Mouse (Mus musculus): Measurements from ENCODE around the gene Cxcl14.

The Cxcl14 gene

DNA sequence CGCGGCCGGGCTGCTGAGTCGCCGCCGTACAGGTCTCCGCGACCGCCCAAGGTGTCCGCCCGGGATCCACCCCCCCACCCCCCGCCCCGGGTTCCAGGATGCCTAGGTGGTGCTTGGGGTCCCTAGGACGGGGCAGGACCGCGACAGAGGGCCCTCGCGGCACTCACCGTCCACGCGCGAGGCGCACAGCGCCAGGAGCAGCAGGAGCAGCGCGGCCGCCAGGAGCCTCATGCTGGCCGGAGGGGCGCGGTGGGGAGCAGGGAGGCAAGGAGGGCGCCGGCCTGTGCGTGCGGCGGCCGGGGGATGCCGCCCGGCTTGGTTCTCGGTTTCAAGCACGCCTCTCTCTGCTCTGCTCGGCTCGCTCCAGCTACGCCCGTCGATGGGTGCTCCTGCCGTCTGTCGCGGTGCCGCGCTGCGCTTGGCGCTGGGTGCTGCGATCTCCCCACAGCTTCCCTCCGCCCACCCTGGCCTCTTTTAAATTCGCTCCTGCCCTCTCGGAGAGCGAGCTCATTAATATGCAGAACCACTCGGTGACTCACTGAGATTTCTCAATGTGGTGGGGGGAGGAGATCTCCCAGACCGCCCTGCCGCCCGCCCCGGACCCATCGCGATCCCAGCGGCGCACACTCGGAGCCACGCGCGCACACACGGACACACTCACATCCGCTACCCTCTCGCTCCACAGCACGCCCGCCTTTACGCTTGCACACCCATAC lies at the start of gene Cxcl14:
Cxcl14 (minus strand) TSS at position 609 of the 716 bp plus-strand sequence.
- peak; percentile 36 to 56 for DNase-seq (ENCODE audit: low spot score in 2 of 2)

DNA sequence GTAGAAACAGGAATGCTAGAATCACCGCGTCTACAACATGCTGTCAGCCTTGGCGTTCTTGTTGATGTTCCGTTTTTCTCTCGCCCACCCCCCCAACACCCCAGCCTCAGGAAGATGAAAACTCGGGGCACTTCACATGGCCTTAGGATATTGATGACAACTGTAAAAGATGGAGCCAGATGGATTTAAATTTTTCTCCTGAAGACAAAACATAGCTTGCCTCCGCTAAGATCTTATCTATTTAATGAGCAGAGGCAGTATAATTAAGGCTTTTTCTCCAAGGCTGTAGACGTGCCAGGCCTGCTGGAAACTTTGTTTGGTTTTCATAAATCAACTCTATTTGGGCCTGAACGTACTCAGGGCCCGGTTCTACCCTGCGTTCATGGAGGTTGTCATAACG lies 48.0 kb upstream of the Cxcl14 start:
- DNase-seq (ENCODE audit: low spot score in 2 of 2): no peak

DNA sequence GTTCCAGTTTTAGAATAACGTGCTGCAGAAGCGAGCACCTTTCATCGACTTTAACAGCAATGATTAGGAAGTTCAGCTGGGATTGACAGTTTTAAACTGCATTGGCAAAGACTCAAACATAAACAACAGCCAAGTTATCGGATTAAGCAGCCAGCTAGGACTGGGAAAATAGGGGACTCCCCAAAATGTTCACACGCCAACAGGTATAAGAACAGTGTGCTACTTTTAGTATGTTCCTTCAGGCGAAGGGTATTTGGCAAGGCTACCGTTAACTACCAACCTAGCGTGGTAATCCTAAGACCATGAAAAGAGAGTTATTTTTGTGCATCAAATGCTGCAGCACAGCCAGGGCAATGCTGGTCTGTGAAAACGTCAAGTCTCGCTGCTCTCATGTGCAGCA lies 46.1 kb upstream of the Cxcl14 start:
- no peak for DNase-seq (ENCODE audit: low spot score in 2 of 2)

DNA sequence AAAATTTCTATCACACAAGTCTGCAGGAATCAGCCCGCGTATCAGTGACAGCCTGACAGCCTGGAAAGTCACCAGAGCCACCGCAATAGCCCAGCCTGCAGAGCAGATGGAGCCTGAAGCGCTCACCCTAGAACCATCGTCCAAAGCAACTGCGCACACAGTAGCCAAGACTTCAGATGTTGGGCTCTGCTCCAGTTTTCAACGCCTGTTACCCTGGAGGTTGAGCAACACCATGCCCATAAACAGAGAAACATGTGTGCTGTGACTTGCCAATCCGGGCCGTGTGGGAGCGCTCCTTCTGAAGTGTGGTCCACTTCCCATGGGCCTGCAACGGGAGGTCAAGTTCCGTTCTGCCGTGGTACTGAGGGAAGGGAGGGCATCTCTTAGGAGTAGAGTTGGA lies 44.2 kb upstream of the Cxcl14 start:
- DNase-seq (ENCODE audit: low spot score in 2 of 2): no peak

DNA sequence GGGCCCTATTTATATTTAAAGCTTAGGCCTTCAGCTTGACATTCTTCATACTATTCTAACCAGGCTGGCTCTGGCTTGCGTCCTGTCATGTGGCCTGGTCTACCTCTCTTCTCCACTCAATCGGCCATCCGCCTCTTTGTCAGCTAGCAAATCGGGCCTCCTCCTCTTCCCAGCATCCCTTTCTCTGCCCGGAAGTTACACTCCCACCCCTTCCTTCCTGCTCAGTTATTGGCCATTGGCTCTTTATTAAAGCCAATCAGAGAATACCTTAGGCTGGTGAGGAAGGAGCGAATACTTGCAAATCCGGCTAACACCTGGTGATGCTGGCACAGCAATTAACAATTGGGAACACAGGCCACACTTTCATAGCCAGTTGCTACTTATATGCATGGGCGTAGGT lies 43.5 kb upstream of the Cxcl14 start:
- DNase-seq (ENCODE audit: low spot score in 2 of 2): no peak

DNA sequence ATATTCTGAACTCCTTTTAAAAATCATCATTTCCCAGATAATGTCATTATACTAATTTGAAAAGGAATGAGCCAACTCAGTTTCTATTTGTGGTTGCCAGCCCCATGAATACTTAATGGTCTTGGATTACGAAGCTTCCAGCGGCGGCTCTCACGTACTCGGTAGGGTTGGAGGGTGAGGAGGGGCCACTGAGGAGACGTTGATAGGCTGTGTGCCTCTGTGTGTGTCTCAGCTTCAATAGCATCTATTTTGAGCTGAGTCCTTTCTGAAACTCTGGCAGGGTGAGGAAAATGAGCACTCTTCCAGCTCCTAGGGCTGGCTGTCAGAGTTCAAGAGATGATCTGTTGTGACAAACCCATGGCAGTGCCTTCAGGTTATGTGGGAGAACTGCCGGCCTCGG lies 40.6 kb upstream of the Cxcl14 start:
- DNase-seq (ENCODE audit: low spot score in 2 of 2): no peak

DNA sequence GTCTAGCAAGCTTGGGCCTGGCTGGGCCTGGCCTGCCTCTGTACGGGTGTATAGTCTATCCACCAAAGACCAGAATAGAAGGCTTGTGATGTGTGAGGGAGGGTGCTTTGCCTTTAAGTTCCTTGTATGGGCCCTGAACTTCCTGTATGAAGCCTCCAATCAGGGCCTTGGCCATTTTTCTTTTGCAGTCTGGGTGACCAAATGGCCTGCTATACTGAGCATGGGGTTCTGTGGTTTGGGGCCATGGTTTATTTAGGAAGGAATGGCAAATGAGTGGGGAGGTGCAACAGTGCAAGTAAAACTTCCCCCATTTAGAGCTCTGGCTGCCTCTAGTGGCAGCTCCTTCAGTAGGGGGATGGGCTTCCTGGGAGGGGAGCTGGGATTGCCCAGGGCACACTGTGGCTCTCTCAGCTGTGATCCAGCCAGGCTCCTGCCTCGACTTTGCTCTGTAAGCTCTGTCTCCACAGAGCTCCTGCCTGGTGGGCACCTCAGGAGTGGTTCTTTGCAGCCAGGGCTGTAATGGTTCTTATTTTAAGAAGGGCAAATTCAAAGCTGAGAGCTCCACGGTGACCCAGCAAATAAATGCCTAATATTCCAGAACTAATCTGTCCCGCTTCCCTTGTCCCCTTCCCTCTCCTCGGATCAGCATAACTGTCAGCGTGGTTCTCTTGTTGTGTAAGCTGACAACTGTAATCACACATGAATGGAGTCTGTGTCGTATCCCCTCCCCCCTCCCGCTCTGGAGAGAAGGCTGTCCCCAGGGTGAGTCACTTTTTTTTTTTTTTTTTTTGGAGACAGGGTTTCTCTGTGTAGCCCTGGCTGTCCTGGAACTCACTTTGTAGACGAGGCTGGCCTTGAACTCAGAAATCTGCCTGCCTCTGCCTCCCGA lies 38.7 kb upstream of the Cxcl14 start:
- DNase-seq (ENCODE audit: low spot score in 2 of 2): no peak

DNA sequence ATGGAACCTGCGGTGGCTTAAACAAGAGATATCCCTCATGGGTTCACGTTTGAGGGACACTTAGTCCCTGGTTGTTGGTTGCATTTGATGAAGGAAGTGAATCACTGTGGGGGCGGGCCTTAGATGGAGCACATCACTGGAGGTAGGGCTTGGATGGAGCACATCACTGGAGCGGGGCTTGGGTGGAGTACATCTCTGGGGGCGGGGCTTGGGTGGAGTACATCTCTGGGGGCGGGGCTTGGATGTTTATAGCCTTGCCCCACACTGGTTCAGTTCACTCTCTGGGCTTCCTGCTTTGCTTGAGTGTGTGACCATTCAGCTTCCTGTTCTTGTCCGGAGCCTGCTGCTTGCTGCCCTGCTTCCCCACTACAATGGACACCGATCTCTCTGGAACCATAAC lies 37.9 kb upstream of the Cxcl14 start:
- no peak for DNase-seq (ENCODE audit: low spot score in 2 of 2)

DNA sequence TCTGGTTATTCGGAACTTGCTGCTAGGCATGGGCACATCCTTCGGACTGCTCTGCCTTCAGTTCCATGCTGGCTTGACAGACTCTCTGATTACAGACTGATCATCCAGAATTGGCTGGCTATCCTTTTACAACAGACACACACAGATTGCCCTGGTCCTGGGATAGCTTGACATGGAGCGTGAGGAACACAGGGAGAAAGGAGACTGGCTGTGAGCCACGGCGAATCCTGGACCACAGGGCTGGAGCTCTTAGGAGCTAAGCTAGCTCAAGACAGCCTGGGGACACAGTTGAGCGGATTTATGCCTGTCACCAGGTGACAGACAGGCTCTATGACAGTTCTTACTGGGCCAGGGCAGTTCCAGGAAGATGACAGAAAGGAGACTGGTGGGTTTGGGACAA lies 36.0 kb upstream of the Cxcl14 start:
- DNase-seq (ENCODE audit: low spot score in 2 of 2): no peak

DNA sequence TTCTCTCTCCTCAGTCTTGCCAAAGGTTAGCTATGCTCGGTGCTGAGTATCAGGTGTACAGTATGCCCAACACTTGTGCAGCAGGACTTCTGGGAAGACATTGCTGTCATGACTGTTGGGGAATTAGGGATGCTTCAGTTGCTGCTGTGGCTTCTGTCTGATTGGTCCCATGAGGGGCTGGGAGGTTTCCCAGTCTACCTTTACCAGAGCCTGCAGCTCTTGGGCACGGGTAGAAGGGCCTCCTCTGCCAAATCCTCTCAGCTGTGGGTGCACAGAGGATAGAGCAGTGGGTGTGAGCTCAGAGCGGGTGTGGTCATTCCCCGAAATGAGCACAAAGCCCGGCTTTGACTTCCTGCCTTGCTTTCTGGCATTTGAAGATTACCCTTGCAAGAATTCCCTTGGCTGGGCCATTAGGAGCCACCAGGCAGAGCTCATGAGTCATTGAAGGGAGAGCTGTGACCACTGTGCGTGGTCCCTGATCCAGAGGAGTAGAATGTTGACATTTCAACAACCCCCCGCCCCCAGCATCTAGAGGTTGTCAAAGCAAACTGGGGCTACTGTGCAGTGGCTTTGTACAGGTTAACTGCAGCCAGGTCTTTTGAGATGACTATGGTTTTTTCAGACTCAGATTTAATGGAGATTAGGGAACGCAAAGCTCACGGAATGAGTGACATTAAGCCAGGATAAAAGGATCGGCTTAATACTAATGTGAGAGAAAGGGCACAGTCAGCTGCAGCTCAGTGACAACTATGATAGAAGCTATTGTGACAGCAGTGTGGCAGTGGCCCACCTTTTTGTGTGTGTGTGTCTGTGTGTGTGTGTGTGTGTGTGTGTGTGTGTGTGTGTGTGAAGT lies 34.5 kb upstream of the Cxcl14 start:
- DNase-seq (ENCODE audit: low spot score in 2 of 2): no peak

DNA sequence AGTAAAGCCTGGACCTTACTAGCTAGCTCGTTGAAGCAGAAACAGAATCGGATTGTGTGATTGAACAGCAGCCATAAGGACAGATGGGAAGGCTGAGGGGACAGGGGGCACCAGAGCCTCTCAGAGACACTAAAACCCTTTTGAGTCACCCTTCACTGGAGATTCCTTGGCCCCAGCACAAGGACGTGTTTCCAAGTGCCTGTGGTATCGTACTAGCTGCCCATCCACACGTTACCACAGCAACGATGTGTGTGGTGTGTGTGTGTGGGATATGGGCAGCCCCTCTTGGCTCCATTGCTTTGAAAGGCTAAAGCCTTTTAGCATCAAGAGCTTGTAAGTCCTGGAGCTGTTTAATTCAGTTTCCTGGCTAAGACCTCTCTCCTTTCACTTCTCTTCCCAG lies 33.4 kb upstream of the Cxcl14 start:
- DNase-seq (ENCODE audit: low spot score in 2 of 2): no peak

DNA sequence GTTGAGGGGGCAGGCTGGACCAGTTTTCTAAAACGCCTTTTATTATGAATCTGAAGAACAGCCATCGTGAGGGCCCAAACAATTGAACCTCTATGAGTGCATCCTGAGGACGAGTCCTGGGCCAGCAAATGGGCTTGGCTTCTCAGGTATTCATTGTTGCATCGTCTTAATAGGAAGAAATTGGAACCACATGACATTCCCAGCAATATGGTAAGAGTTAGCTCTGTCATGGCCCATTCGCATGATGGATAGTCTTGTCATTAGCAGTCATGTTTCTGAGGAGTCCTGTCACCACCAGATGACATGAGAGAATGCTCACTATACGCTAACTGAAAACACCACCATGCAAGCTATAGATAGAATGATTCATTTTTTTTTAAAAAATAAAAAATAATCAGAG lies 32.8 kb upstream of the Cxcl14 start:
- DNase-seq (ENCODE audit: low spot score in 2 of 2): no peak

DNA sequence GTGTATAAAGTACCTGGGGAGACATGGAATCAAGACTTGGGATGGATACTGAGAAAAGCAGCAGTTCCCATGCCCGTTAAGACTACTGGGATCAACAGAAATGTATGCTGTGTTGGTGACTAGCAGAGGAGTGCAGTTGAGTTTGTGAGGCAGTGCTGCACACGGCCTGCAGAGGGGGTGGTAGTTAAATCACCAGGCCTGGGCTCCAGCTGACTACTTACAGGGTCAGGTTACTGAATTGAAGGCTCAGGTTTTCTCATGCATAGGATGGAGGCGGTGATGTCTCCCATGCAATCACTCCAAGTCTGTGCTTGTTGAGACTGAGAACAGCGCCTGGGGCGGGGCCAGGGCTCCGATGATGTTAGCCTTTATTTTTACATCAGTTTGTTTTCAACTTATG lies 31.4 kb upstream of the Cxcl14 start:
- DNase-seq (ENCODE audit: low spot score in 2 of 2): no peak

DNA sequence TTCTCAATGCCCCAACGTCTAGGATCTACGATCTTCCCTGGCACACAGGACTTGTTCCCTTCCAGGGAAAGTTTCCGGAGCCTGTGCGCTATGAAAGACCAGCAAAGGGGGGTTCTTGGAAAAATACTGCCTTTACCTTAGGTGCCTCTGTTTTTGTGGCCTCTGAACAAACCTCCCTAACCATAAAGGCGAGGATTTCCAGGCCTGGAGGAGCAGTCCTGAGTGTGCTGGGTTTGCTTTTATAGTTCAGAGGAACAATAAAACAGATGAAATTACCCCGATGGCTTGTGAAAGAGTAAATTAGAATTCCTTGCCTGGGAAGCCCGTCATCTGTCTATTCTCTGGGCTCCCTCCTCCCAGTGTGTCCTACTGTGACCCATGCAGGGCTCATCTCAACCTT lies 25.3 kb upstream of the Cxcl14 start:
- no peak for DNase-seq (ENCODE audit: low spot score in 2 of 2)

DNA sequence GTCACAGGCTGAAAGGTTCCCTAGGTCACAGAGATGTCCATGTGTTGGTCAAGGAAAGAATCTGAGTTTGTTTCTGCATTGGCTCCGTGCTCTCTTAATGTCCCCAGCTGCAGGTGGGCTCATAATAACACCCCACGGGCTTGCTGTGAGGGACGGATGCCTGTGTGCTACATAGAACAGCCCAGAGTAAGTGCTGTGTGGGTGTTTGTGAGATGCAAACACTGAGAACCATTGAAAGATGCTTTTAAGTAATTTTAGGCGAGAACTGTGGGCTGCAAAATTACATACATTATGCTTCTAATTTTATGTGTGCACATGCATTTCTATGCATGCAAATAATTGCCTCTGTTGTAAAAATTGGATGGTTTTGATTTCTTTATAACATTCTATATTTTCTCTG lies 20.6 kb upstream of the Cxcl14 start:
- DNase-seq (ENCODE audit: low spot score in 2 of 2): no peak

DNA sequence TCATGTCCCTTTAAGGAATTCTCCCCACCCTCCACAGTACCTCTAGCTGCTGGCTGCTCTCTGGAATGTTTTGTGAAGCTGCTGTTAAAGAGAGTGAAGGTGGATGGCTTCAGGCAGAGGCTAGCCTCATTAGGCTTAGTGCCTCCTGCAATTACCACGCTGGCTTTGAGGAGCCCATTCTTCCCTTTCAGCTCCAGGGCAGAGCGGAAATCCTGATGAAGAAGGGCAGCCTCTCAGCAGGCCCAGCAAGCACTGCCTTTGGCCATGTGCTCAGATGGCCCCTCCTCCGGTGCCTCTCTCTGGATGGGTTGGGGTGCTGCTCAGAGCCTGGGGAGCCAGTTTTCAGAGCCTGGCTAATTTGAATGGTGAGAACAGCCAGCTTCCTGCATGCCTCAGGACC lies 18.9 kb upstream of the Cxcl14 start:
- DNase-seq (ENCODE audit: low spot score in 2 of 2): no peak

DNA sequence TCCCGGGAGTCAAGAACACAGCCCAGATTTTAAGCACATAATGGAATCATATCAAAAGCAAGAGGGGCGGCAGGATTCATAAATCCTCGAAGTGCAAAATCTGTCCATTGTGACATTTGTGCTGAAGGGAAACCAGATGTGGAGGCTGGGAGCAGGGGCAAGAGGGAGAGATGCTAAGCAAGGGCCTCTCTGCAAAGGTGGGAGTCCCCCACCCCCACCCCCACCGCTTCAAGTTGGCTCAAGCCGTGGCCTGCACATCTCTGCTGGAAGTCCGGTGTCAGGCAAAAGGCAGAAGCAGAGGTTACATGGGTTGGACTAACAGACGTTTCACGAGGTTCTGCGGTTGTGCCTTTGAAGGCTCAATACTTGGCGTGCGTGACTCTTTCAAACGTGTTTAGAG lies 8.7 kb upstream of the Cxcl14 start:
- no peak for DNase-seq (ENCODE audit: low spot score in 2 of 2)

DNA sequence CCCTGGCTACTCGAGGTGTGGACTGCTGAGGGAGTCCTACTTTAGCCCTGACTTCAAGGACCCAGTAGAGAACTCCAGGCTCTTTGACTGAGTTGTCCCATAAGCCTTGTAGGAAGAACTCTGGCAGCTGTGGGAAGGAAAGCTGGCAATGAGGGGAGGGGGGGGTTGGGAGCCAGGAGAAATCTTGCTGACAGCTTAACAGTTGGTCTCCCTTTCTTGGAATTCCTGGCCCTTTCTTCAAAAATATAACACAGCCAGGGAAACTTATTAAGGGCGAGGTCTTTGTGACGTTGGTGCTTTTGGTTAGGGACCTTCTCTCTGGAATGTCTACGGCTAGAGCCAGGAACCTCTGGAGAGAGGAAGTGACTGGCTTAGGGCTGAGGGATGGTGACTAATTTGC lies 8.1 kb upstream of the Cxcl14 start:
- no peak for DNase-seq (ENCODE audit: low spot score in 2 of 2)

DNA sequence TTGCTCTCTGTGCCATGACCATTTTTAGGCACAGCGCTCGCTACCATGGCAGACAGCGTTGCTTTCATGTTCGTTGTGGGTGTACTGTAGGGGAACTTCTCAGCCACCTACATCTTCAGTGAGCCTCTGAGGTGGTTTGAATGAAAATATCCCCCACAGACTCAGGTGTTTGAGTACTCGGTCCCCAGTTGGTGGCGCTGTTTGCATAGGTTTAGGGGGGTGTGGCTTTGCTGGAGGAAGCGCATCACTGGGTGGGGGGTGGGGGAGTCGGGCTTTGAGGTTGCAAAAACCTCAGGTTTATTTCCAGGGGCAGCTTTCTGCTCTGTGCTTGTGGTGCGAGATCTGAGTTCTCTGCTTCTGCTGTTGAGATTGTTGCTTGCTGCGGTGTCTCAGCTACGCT lies 3.0 kb upstream of the Cxcl14 start:
- DNase-seq (ENCODE audit: low spot score in 2 of 2): no peak

DNA sequence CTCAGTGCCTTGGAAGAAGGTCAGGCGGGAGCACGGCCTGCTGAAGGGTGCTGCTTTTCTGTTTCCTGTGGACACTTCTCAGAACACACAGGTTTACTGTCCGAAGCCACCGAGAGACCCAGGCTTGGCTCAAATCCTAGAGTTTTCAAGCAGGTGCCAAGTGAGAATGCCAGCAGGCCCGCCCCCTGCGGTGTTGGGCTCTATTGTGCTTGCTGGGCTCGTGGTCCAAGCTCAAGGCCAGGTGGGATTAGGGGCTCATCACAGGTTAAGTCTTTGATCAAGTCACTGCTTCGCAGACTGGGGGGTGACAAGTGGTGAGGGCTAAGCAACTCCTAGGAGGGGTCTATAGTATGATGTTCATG lies 289 bp upstream of the Cxcl14 start:
- DNase-seq (ENCODE audit: low spot score in 2 of 2): peak in 1 of 2 experiments; percentile 10

DNA sequence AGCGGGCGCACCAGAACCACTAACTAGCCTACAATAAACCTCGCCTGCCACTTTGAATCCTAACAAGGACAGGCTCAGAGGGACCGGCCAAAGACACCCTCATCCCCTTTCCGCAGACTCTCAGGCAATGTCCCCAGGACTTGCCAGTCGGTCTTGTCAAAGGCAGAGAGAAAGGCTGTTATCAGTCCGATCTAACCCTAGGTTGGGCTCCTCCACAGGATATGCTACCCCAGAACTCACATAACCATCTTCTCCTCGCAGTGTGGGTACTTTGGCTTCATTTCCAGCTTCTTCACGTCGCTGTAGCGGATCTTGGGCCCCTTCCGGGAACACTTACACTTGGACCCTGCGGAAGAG lies 787 bp downstream of the Cxcl14 start:
- DNase-seq (ENCODE audit: low spot score in 2 of 2): peak in 1 of 2 experiments; percentile 12

DNA sequence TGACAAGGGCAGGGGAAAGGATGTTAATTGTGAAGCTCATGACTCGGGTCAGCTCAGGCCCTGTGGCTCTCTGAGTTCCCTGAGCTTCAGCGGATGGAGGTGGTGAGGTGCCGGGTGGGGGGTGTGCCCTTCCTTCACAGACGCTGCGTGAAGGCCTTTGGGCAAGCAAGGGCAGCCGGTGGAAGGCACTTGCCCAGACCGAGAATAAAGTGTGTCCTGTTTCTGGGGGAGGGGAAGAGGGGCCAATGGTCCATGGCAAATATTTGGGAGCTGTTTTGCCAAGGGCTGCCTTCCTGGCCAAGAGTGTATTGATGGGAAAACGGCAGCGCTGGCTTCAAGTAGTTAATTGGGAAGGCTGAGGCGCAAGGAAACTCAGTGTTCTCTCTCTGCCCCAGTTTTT lies 1.4 kb downstream of the Cxcl14 start:
- DNase-seq (ENCODE audit: low spot score in 2 of 2): no peak

DNA sequence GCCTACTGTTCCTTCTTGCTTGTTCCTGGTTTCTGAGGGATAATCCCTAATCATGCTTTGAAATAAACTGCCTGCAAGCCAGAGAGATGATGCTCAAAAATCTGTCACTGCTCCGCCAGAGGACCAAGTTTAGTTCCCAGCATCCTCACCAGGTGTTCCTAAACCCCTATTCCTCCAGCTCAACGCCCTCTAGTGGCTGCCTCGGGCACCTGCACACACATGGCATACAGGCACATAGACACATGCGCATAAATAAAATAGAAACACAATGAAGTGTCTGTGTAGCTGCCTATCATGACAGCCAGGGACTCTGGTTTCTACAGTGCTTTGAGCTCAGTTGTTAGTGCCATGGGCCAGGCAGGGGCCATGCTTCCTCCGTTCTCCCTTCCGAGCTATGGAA lies 6.4 kb downstream of the Cxcl14 start:
- DNase-seq (ENCODE audit: low spot score in 2 of 2): no peak
